Mouse (Mus musculus): ENCODE data around the gene Phf21a. TPM values are rescaled to one million over a fixed set of nuclear protein-coding genes. Genes with fewer than 3 reads are reported as not detected.

Gene Phf21a
- polyA plus RNA-seq, 1 experiment: 49.2 TPM

GRCm38 (mm10) chr2:92317228-92317627, 224.3 kb downstream of the Phf21a start:
- no peak for TF ChIP-seq CTCF (IDR thresholded peaks at IDR 0.05; ENCODE audit: extremely low read depth, insufficient read depth, insufficient read length, insufficient replicate concordance)
- no peak for TF ChIP-seq POLR2A (IDR thresholded peaks at IDR 0.05; ENCODE audit: low read depth, low read length)
- WGBS: 91% methylated on average over 5 of the region's 5 CpGs

GRCm38 (mm10) chr2:92322669-92323068, 229.8 kb downstream of the Phf21a start:
- WGBS: 84% methylated on average over 2 of the region's 2 CpGs
- Histone ChIP-seq H3K27me3 (ENCODE audit: control insufficient read depth, insufficient read depth, low read length) (no peaks in the 10 kb centered on the region), H3K36me3 (ENCODE audit: control insufficient read depth, insufficient read depth, low read length) (peaks cover 22% of the 10 kb centered on the region), H3K27ac (ENCODE audit: insufficient read depth, low read length) (no peak overlapping the region), H3K4me3 (ENCODE audit: extremely low read depth, insufficient read depth, insufficient read length) (no peak overlapping the region), H3K4me1 (ENCODE audit: control insufficient read depth, insufficient read depth, insufficient read length) (no peaks in the 10 kb centered on the region)
- peak in 1 of 2 experiments; percentile 41 for DNase-seq (ENCODE audit: low read depth in 1 of 2, low spot score in 2 of 2)
- TF ChIP-seq CTCF (IDR thresholded peaks at IDR 0.05; ENCODE audit: extremely low read depth, insufficient read depth, insufficient read length, insufficient replicate concordance) (peak; percentile 36; the same call in 1 of the 2 replicates), POLR2A (IDR thresholded peaks at IDR 0.05; ENCODE audit: low read depth, low read length) (no peak)

More at GRCm38 (mm10) chr2:92317228-92317627, 224.3 kb downstream of the Phf21a start:
- Histone ChIP-seq H3K27ac (ENCODE audit: insufficient read depth, low read length) (no peak overlapping the region), H3K4me1 (ENCODE audit: control insufficient read depth, insufficient read depth, insufficient read length) (no peaks in the 10 kb centered on the region), H3K27me3 (ENCODE audit: control insufficient read depth, insufficient read depth, low read length) (no peaks in the 10 kb centered on the region), H3K4me3 (ENCODE audit: extremely low read depth, insufficient read depth, insufficient read length) (no peak overlapping the region), H3K36me3 (ENCODE audit: control insufficient read depth, insufficient read depth, low read length) (peaks cover 10% of the 10 kb centered on the region)
- DNase-seq (ENCODE audit: low read depth in 1 of 2, low spot score in 2 of 2): no peak

- no peak for TF ChIP-seq CTCF (IDR thresholded peaks at IDR 0.05; ENCODE audit: extremely low read depth, insufficient read depth, insufficient read length, insufficient replicate concordance)
- no peak for TF ChIP-seq POLR2A (IDR thresholded peaks at IDR 0.05; ENCODE audit: low read depth, low read length)
- DNase-seq (ENCODE audit: low read depth in 1 of 2, low spot score in 2 of 2): no peak
- WGBS: 91% methylated on average over 7 of the region's 7 CpGs
- H3K36me3 ChIP-seq (ENCODE audit: control insufficient read depth, insufficient read depth, low read length): peaks cover 19% of the 10 kb centered on the region
- H3K27ac ChIP-seq (ENCODE audit: insufficient read depth, low read length): no peak overlapping the region
- H3K4me1 ChIP-seq (ENCODE audit: control insufficient read depth, insufficient read depth, insufficient read length): no peaks in the 10 kb centered on the region
- no peak overlapping the region for H3K4me3 ChIP-seq (ENCODE audit: extremely low read depth, insufficient read depth, insufficient read length)
- H3K27me3 ChIP-seq (ENCODE audit: control insufficient read depth, insufficient read depth, low read length): no peaks in the 10 kb centered on the region
These were observed 232.8 kb downstream of the Phf21a start for GRCm38 (mm10) chr2:92325676-92326075.

- no peak overlapping the region for H3K4me3 ChIP-seq (ENCODE audit: extremely low read depth, insufficient read depth, insufficient read length)
- DNase-seq (ENCODE audit: low read depth in 1 of 2, low spot score in 2 of 2): no peak
- H3K36me3 ChIP-seq (ENCODE audit: control insufficient read depth, insufficient read depth, low read length): peaks cover 18% of the 10 kb centered on the region
- no peaks in the 10 kb centered on the region for H3K4me1 ChIP-seq (ENCODE audit: control insufficient read depth, insufficient read depth, insufficient read length)
- no peak overlapping the region for H3K27ac ChIP-seq (ENCODE audit: insufficient read depth, low read length)
- no peaks in the 10 kb centered on the region for H3K27me3 ChIP-seq (ENCODE audit: control insufficient read depth, insufficient read depth, low read length)
- WGBS: 92% methylated on average over 1 of the region's 1 CpGs
- TF ChIP-seq POLR2A (IDR thresholded peaks at IDR 0.05; ENCODE audit: low read depth, low read length) (no peak), CTCF (IDR thresholded peaks at IDR 0.05; ENCODE audit: extremely low read depth, insufficient read depth, insufficient read length, insufficient replicate concordance) (no peak)
These were observed 233.3 kb downstream of the Phf21a start for GRCm38 (mm10) chr2:92326221-92326620.

- H3K4me3 ChIP-seq (ENCODE audit: extremely low read depth, insufficient read depth, insufficient read length): no peak overlapping the region
- DNase-seq (ENCODE audit: low read depth in 1 of 2, low spot score in 2 of 2): no peak
- TF ChIP-seq POLR2A (IDR thresholded peaks at IDR 0.05; ENCODE audit: low read depth, low read length) (no peak), CTCF (IDR thresholded peaks at IDR 0.05; ENCODE audit: extremely low read depth, insufficient read depth, insufficient read length, insufficient replicate concordance) (no peak)
- WGBS: 89% methylated on average over 4 of the region's 4 CpGs
- H3K4me1 ChIP-seq (ENCODE audit: control insufficient read depth, insufficient read depth, insufficient read length): no peaks in the 10 kb centered on the region
- no peak overlapping the region for H3K27ac ChIP-seq (ENCODE audit: insufficient read depth, low read length)
- H3K27me3 ChIP-seq (ENCODE audit: control insufficient read depth, insufficient read depth, low read length): no peaks in the 10 kb centered on the region
- peaks cover 19% of the 10 kb centered on the region for H3K36me3 ChIP-seq (ENCODE audit: control insufficient read depth, insufficient read depth, low read length)
These were observed 234.7 kb downstream of the Phf21a start for GRCm38 (mm10) chr2:92327601-92328000.

GRCm38 (mm10) chr2:92328206-92328605, 235.3 kb downstream of the Phf21a start:
- H3K27me3 ChIP-seq (ENCODE audit: control insufficient read depth, insufficient read depth, low read length): no peaks in the 10 kb centered on the region
- no peak overlapping the region for H3K27ac ChIP-seq (ENCODE audit: insufficient read depth, low read length)
- H3K36me3 ChIP-seq (ENCODE audit: control insufficient read depth, insufficient read depth, low read length): peaks cover 22% of the 10 kb centered on the region
- no peaks in the 10 kb centered on the region for H3K4me1 ChIP-seq (ENCODE audit: control insufficient read depth, insufficient read depth, insufficient read length)
- TF ChIP-seq POLR2A (IDR thresholded peaks at IDR 0.05; ENCODE audit: low read depth, low read length): no peak
- TF ChIP-seq CTCF (IDR thresholded peaks at IDR 0.05; ENCODE audit: extremely low read depth, insufficient read depth, insufficient read length, insufficient replicate concordance): no peak
- no peak overlapping the region for H3K4me3 ChIP-seq (ENCODE audit: extremely low read depth, insufficient read depth, insufficient read length)
- no peak for DNase-seq (ENCODE audit: low read depth in 1 of 2, low spot score in 2 of 2)
- WGBS: 92% methylated on average over 8 of the region's 8 CpGs

- WGBS: 62% methylated on average over 2 of the region's 2 CpGs
- peaks cover 25% of the 10 kb centered on the region for H3K36me3 ChIP-seq (ENCODE audit: control insufficient read depth, insufficient read depth, low read length)
- DNase-seq (ENCODE audit: low read depth in 1 of 2, low spot score in 2 of 2): peak; percentile 13 to 18
These were observed 237.9 kb downstream of the Phf21a start for GRCm38 (mm10) chr2:92330840-92331239.

More at GRCm38 (mm10) chr2:92330840-92331239, 237.9 kb downstream of the Phf21a start:
- Histone ChIP-seq H3K4me1 (ENCODE audit: control insufficient read depth, insufficient read depth, insufficient read length) (no peaks in the 10 kb centered on the region), H3K27me3 (ENCODE audit: control insufficient read depth, insufficient read depth, low read length) (no peaks in the 10 kb centered on the region), H3K27ac (ENCODE audit: insufficient read depth, low read length) (no peak overlapping the region), H3K4me3 (ENCODE audit: extremely low read depth, insufficient read depth, insufficient read length) (no peak overlapping the region)
- TF ChIP-seq CTCF (IDR thresholded peaks at IDR 0.05; ENCODE audit: extremely low read depth, insufficient read depth, insufficient read length, insufficient replicate concordance): peak; percentile 23; the same call in 1 of the 2 replicates
- TF ChIP-seq POLR2A (IDR thresholded peaks at IDR 0.05; ENCODE audit: low read depth, low read length): no peak

Measured in spleen, adult 2 months (tissue).